Mouse (Mus musculus) C2C12 (cell line): Measurements from ENCODE around the gene Tmigd1. TPM values are rescaled to one million over a fixed set of nuclear protein-coding genes. Genes with fewer than 3 reads are reported as not detected.

ENCODE experiments used
- H3K27me3 ChIP-seq: one replicate; pipeline ENCODE4 v1.6.1; 2011; ENCODE audit not compliant: control insufficient read depth, insufficient read depth, insufficient read length
- H3K36me3 ChIP-seq: one replicate; pipeline ENCODE4 v1.6.1; 2011; ENCODE audit not compliant: control insufficient read depth, insufficient read depth
- H3K4me3 ChIP-seq: one replicate; pipeline ENCODE4 v1.5.1; 2011; ENCODE audit warnings: mild to moderate bottlenecking, control low read depth; ENCODE audit not compliant: poor library complexity, insufficient read depth, severe bottlenecking
- H3K79me2 ChIP-seq: one replicate; pipeline ENCODE4 v1.6.1; 2011; ENCODE audit not compliant: control insufficient read depth, insufficient read depth
- H3K79me3 ChIP-seq: one replicate; pipeline ENCODE4 v1.6.1; 2011; ENCODE audit warnings: low read depth, control low read depth
- H3ac ChIP-seq: one replicate; pipeline ENCODE3; 2011; ENCODE audit warnings: low read depth; ENCODE audit not compliant: control insufficient read depth, insufficient read length
- CEBPB ChIP-seq: IDR thresholded peaks from one replicate; pipeline ENCODE4 v1.6.1; 2011; ENCODE audit warnings: low read depth, mild to moderate bottlenecking, control low read depth, moderate library complexity
- CTCF ChIP-seq: IDR thresholded peaks from one replicate; pipeline ENCODE4 v1.5.1; 2011; ENCODE audit not compliant: control insufficient read depth, insufficient read depth, insufficient read length
- FOSL1 ChIP-seq: IDR thresholded peaks from one replicate; pipeline ENCODE4 v1.8.0; 2011; ENCODE audit warnings: mild to moderate bottlenecking, low read length; ENCODE audit not compliant: poor library complexity, insufficient read depth, severe bottlenecking
- MAX ChIP-seq: IDR thresholded peaks from one replicate; pipeline ENCODE4 v1.6.1; 2011; ENCODE audit warnings: mild to moderate bottlenecking, control low read depth
- MYOD1 ChIP-seq: IDR thresholded peaks from one replicate; pipeline ENCODE4 v1.6.1; 2011; ENCODE audit warnings: low read depth; ENCODE audit not compliant: control insufficient read depth, insufficient read length
- MYOG ChIP-seq: IDR thresholded peaks from one replicate; pipeline ENCODE4 v1.6.1; 2011; ENCODE audit not compliant: control insufficient read depth, insufficient read length; ENCODE audit errors: extremely low read depth
- USF1 ChIP-seq: IDR thresholded peaks from one replicate; pipeline ENCODE4 v1.6.1; 2011; ENCODE audit warnings: low read depth, mild to moderate bottlenecking, control low read depth, moderate library complexity
- polyA plus RNA-seq: library from polyadenylated mRNA; unstranded; fragments of >200 nt; fragmentation: generic; extraction: Trizol; gene quantifications from one replicate; pipeline ENCODE4 v1.2.1, GENCODE M21; 2012; ENCODE audit warnings: missing spikeins

The Tmigd1 gene
- polyA plus RNA-seq, 1 experiment, result not detected

DNA sequence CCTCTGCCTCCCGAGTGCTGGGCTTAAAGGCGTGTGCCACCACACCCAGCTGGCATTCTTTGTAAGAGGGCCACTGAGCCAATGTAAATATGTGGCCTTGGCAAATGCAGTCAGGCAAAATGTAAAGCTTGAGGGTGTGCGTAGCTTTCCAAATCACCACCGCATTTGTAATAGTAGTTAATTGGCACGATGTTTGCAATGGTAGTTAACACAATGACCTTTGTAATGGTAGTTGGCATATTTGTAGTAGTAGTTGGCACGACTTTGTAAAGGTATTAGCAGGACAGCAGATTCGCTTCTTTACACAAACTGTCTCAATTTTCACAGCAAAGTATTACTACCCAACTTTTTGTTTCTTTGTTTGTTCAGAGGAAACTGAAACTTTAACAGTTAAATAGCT lies 6.7 kb downstream of the Tmigd1 start:
- Histone ChIP-seq H3K79me3 (no peaks in the 10 kb centered on the region), H3K79me2 (no peaks in the 10 kb centered on the region), H3K27me3 (no peaks in the 10 kb centered on the region), H3K4me3 (no peak overlapping the region), H3K36me3 (no peaks in the 10 kb centered on the region), H3ac (no peak overlapping the region)
- TF ChIP-seq MYOG (no peak), CTCF (no peak), USF1 (no peak), CEBPB (no peak), MAX (no peak), FOSL1 (no peak), MYOD1 (no peak)

DNA sequence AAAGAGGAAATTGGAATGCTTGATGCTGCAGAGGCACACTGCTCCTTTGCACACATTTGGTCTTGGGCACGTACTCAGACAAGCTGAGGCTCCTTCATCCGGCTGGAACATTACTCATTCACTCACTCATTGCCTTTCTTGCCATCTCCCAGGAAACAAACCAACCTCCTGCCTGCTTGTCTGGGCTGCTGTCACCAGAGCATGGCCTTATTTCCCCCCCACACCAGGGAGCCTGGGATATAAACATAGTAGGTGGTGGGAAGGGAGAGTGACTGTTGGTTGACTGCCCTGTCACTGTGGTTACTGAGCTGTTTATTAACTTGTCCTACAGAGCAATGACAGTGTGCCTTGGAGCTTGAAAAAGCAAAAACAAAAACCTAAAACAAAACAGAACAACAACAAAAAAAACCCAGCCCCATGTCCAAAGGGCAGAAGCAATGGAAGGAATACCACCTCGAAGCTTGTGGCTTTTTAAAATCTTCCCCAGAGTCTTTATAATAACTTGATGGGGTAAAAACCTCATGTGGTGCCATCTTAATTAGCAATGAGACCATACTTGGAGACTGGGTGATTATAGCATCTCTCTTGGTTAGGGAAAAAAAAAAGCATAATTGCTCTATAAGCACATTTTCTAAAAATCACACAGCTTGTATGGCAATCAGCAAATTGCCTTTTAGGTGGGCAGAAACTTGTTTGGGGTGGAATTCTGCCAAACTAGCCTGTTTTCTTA lies 9.5 kb downstream of the Tmigd1 start:
- Histone ChIP-seq H3ac (no peak overlapping the region), H3K36me3 (no peaks in the 10 kb centered on the region), H3K4me3 (no peak overlapping the region), H3K79me3 (no peaks in the 10 kb centered on the region), H3K27me3 (no peaks in the 10 kb centered on the region), H3K79me2 (no peaks in the 10 kb centered on the region)
- no peak for TF ChIP-seq MAX
- TF ChIP-seq CEBPB, result no peak
- no peak for TF ChIP-seq USF1
- no peak for TF ChIP-seq FOSL1
- no peak for TF ChIP-seq MYOD1
- no peak for TF ChIP-seq MYOG
- TF ChIP-seq CTCF, result no peak

DNA sequence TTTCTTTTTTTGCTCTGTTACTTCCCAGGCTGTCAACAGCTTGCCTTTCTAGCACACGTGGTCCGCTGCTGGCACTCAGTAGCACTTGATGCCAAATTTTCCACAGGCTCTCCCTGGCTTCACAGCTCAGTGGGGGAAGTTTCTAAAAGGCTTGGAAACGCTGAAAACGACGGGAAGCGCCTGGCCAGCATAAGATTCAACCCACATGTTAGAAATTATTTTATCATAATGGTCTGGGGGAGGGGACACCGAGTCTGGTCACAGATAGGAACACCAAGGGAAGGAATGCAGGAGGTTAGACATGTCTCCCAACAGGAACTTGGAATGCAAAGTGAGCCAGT lies 10.1 kb downstream of the Tmigd1 start:
- Histone ChIP-seq H3K4me3 (no peak overlapping the region), H3K36me3 (no peaks in the 10 kb centered on the region), H3K79me3 (no peaks in the 10 kb centered on the region), H3K79me2 (no peaks in the 10 kb centered on the region), H3K27me3 (no peaks in the 10 kb centered on the region), H3ac (no peak overlapping the region)
- TF ChIP-seq MYOG, result no peak
- TF ChIP-seq FOSL1, result no peak
- TF ChIP-seq CEBPB, result no peak
- TF ChIP-seq MYOD1, result no peak
- TF ChIP-seq MAX, result no peak
- no peak for TF ChIP-seq USF1
- no peak for TF ChIP-seq CTCF

DNA sequence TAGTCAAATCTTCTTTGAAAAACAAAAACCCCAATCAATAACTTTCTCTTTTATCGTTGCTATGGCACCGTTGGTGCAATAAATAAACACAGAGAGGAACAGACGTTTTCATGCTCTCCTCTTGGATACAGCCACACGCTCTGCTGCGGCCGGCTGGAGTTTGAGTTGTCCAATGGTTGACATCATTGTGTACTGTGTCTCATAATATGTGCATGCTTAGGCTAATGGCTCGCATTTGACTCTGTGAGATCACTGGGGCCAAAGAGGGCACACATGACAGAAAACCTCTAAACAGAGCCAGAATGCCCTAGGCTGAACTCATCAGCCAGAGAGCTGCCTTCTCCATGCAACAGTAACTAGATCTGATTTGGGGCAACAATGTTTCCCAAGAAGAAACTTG lies 12.4 kb downstream of the Tmigd1 start:
- Histone ChIP-seq H3K27me3 (no peaks in the 10 kb centered on the region), H3K79me3 (no peaks in the 10 kb centered on the region), H3ac (no peak overlapping the region), H3K36me3 (no peaks in the 10 kb centered on the region), H3K79me2 (no peaks in the 10 kb centered on the region), H3K4me3 (no peak overlapping the region)
- no peak for TF ChIP-seq CEBPB

DNA sequence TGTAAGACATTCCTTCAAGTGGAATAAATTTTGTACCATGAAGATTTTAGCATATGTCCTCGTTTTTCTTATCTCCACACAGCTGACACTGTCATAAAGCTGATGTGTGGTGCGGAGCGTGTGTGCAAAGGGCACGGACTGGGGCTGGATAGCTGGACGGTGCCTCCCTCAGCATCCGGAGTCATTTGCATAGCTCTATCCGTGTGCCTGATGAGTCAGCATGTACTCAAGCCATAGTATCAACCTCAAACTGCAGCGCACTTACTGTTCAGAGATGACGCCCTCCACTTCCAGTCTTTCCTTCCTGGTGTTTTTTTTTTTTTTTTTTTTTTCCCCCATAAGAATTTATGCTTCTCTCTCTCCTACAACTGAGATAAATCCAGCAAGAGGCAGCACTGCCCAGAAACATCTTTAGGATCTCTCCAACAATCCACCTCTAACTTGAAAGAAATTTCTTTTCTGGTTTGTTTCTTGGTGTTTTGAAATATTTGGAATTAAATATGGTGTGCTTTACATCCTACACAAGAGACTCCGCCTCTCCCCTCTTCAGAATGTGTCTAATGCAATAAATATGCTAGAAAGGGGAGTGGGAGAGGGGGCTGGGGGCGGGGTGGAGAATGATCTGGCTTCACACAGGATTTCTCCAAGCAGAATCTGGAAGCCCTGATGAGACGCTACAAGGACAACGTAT lies 14.7 kb downstream of the Tmigd1 start:
- no peaks in the 10 kb centered on the region for H3K79me2 ChIP-seq
- H3K27me3 ChIP-seq, result no peaks in the 10 kb centered on the region
- no peak overlapping the region for H3K4me3 ChIP-seq
- no peaks in the 10 kb centered on the region for H3K36me3 ChIP-seq
- no peaks in the 10 kb centered on the region for H3K79me3 ChIP-seq
- peak; percentile 70 for TF ChIP-seq FOSL1
- no peak for TF ChIP-seq MYOG
- no peak for TF ChIP-seq CTCF
- peak; percentile 24 for TF ChIP-seq MYOD1
- no peak for TF ChIP-seq CEBPB
- no peak for TF ChIP-seq USF1
- TF ChIP-seq MAX, result peak; percentile 48
- H3ac ChIP-seq, result no peak overlapping the region

DNA sequence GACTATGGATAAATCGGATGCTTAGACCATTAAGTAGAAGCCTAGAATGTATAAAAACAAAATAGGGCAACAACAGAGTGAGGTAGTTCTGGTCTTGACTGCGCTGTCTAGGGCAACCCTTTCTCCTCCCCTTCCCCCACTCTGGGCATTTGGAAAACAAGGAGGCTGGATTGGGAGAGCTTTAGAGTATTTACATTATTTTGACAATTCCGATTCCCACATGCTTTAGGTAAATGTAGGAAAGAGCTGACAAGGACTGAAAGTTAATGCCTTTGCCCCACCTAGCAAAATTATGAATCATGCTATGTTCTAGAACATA lies 15.2 kb downstream of the Tmigd1 start:
- no peaks in the 10 kb centered on the region for H3K79me2 ChIP-seq
- TF ChIP-seq MAX, result no peak
- no peak for TF ChIP-seq CEBPB
- TF ChIP-seq USF1, result no peak
- no peak for TF ChIP-seq CTCF
- no peak for TF ChIP-seq MYOG
- no peak for TF ChIP-seq MYOD1
- no peak overlapping the region for H3K4me3 ChIP-seq
- no peaks in the 10 kb centered on the region for H3K79me3 ChIP-seq
- H3K36me3 ChIP-seq, result no peaks in the 10 kb centered on the region
- H3K27me3 ChIP-seq, result no peaks in the 10 kb centered on the region
- no peak overlapping the region for H3ac ChIP-seq
